Mouse (Mus musculus) megakaryocyte, embryonic 14.5 days (primary cell): ENCODE measurements at regions not wholly inside any gene's neighbourhood (a gene's known extent, or its start where the extent isn't known, plus 50 kb on each side); places are given as distances from the start of the nearest gene placed in this dataset.

Experiments used
- FLI1 ChIP-seq: IDR thresholded peaks from 2 replicates; pipeline ENCODE4 v1.6.1; 2012; ENCODE audit warnings: low read length, inconsistent platforms, mixed read lengths
- GATA1 ChIP-seq: IDR thresholded peaks from 3 replicates; pipeline ENCODE4 v1.6.1; 2012; ENCODE audit warnings: mixed read lengths, low read length, inconsistent platforms, borderline replicate concordance

DNA sequence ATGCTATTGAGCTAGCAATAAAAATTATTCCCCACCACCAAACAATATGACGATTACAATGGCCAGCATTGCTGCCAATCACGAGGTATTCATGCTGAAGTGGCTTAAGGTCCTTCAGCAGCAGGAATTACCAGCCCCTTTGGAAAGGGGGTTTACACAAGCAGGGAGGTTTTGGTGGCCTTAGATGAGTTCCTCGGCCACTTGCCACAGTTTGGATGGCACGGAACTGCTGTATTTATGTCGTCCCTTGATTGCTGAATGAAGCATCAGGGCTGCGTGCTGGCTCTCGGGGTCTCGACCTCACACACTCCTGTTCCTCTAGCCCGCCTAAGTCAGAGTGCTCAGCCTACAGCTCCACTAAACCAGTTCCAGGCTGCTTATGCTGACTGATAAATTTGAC lies 361.2 kb upstream of the Nfe2l3 start:
- TF ChIP-seq FLI1 (no peak), GATA1 (no peak)
